Mouse (Mus musculus) mature B cell (primary cell): ENCODE results near the gene Ubl5.
"Not testable (repeated sequence)": the region's sequence is repeated elsewhere in the genome, so short reads cannot be mapped to it uniquely, and the experiment has no call there.

Experiments
- in situ Hi-C: fragments of 300-500 bp; cut with MboI; formaldehyde crosslinking; loops from 2 replicates; pipeline ENCODE4 v1.14.3; 2019

Ubl5 gene

DNA sequence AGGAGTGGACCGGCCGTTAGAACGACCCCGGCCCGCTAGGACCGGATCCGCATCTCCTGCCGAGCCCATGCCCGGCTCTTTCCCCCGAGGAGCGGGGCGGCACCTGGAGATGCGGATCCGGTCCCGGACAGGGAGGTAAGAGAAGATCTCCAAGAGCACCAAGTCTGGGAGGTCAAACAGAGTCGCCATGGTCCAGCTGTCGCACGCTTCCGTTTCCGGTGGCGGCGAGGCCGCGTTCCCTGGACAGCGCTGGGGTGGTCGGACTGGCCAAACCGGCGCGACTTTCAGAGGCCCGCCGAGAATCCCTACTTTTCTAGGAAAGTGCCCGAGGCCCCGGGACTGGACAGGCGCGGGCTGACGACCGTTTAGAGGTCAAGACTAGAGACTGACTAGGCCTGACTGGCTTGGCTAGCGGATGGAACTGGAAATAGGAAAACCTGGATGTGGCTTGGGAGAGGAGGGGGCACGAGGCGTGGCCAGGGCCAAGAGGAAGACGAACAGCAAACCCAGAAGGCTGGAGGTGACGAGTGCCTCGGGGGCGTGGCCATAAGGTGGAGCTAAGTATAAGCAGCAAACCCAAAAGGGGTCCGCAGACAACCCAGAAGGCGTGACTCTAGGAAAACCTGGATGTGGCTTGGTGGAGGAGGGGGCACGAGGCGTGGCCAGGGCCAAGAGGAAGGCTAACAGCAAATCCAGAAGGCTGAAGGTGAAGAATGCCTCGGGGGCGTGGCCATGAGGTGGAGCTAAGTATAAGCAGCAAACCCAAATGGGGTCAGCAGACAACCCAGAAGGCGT, at the start of gene Ubl5:
Ubl5 (plus strand) TSS at position 778 of the 795 bp plus-strand sequence.
- in situ Hi-C loops, result loop anchor here (10.0 kb wide), 1 partner anchor 177 kb away; the partner anchor contains the start of gene Zfp26

DNA sequence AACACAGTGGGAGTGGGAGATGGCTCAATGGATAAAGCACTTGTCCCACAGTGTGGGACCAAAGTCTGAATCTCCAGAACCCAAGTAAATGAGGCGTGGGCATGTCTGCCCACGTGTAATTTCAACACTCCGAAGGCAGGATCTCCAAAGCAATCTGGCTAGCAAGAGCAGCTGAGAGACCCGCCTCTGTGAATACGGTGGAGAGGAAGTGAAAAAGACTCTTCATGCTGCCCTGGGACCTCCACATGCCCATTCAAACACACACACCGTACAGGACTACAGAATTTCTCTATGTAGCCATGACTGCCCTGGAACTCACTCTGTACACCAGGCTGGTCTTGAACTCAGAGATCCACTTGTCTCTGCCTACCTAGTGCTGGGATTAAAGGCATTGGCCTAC, 41.4 kb upstream of the Ubl5 start:
- in situ Hi-C loops, result no loop called here

DNA sequence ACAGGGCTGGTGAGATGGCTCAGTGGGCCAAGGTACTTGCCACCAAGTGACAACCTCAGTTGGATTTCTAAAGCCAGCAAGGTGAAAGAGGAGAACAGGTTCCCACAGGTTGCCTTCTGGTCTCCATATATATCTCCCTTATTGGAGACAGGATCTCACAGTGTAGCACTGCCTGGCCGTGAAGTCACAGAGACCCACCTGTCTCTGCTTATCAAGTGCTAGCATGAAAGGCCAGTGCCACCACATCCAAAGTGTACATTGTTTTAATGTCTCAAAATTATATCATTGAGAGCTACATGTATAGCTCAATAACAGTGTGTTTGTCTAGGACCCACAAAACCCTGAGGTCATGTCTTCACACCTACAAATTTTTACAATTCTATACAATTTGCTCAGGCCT, 36.4 kb upstream of the Ubl5 start:
- in situ Hi-C loops, result no loop called here

DNA sequence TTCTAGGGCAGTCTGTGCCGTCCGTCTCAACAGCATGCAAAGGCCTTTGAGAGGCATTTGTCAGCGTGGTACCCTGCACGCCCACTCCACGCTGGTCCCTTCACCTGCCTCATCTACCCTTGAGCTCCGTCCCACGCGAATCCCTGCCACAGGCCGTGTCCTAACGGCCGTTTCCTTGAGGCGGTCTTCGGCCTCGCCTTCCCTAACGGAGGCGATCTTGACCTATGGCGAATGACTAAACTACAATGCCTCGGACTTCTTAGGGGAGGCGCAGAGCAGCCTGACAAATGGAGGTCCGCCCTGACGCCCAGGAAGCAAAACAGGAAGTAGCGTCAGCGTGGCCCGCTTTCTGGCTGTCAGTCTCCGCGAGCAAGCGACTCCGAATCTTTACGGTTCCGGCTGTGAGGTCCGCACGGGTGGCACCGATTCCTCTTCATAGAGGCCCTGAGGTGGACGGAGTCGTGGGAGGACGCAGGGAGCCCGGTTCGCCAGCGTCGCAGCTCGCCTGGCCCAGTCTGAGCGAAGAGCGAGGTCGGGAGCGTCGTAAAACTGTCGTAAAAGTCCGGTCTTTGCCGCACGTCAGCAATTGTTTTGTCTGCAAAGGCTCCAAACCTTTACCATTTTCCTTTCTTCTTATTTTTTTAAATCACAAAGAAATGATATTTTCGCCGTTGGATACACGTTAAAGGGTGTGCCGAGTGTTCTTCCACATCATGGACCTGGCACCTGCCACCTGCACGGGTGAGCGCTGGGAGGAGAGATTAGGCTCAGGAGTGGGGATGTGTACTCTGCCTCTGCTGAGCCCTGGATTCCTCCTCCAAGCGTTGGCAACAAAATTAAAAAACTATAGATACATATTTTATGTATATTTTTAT, 35.3 kb upstream of the Ubl5 start:
- in situ Hi-C loops, result no loop called here

DNA sequence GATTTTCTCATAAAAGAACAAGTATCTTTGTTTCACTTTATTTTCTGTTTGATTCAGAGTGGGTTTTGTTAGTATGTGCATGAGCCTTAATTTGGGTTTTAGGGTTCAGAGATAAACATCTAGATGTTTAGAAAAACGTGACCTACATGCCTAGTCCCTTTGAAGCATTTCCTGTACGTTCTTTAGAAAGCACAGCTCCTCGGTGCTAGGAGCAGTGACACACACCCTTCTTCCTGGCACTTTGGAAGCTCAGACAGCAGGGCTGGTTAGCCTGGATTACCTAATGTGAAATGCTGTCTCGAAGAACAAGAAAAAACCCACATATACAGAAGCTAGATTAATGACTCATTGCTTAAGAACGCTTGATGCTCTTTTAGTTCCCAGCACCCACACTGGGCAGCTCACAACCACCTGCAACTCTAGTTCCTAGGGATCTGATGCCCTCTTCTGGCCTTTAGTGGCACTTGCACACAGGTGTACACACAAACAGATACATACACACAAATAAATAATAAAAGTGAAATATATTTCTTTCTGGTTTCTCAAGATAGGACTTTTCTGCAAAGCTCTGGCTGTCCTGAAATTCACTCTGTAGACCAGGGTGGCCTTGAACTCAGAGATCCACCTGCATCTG, 32.7 kb upstream of the Ubl5 start:
- in situ Hi-C loops, result no loop called here

DNA sequence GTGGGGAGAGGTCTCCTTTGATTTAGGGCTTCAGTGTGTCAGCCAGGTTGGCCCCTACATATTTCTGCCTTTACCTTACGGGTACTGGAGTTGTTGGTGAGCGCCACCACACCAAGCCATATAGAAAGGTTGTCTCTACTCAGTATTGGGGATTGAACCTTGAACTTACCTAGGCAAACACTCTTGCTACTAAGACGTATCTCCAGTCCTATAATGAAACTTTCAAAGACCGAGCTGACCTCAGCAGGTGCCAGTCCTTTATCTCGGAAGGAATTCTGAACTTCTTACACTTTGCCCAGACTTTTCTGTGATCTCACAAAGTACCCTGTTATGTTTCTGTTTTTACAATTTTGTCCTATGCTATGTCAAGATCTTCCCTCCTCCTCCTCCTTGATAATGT, 30.7 kb upstream of the Ubl5 start:
- in situ Hi-C loops, result no loop called here

DNA sequence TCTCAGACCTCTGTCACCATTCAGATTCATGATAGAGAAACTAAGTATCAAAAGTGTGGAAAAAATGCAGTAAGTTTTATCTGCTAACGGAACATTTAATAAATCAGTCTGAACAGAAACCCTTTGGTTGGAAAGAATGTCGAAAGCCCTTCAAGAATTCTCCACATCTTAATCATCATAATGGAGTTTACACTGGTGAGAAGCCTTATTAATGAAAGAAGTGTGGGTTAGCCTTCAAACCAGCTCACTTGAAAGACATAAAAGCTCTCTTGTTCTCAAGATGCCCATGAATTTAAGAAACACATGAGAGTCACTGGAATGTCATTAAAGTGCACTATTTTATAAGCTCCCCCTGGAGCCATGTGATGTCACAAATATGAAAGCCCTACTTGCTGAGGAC, 26.0 kb upstream of the Ubl5 start:
- in situ Hi-C loops, result no loop called here

DNA sequence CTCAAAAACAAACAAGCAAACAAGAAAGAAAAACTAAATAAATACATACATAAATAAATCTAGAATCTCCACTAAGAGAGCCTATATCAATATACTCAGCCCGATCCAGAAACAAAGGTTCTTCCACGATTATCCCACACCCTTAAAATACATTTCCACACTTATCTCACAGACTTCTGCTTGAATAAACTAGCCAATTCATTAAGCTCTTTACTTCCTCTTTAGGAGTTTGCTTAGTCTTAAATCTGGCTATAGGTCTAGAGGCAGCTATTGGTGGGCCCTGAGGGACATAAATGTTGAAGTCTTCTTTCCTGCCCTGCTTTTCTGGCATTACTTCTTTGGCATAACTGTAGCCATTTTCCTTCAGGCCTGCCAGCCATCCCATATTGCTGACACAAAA, 11.3 kb upstream of the Ubl5 start:
- in situ Hi-C loops, result no loop called here

DNA sequence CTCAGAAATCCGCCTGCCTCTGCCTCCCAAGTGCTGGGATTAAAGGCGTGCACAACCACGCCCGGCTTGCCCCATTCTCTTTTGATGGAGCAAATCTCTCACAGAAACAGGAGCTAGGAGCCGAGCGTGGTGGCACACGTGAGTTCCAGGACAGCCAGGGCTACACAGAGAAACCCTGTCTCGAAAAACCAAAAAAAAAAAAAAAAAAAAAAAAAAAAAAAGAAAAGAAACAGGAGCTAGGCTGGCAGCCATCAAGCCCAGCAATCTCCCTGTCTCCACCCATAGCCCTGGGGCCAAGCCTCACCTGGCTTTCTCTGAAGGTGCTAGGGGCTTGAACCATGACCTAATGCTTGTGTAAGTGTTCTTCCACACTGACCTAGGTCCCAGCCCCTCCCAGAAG, 7.0 kb upstream of the Ubl5 start:
- in situ Hi-C loops, result not testable (repeated sequence)

DNA sequence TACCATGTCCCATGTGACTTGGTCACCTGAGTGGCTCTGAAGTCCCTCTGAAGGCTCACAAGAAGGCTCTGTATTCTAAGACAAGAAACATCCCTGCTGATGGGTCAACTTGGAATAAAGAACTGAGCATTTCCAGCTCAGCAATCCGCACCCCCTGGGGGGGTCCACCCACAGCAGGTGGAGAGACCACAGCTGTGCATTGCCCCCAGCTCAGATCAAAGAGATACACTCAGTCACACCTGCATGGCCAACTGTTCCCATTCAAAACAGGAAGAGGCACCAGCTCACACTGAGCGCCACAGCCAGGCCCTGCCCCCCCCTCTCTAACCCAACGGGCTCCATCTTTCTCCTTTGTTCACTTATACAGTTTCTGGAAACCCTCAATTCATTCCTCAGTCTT, 6.4 kb upstream of the Ubl5 start:
- in situ Hi-C loops, result no loop called here

DNA sequence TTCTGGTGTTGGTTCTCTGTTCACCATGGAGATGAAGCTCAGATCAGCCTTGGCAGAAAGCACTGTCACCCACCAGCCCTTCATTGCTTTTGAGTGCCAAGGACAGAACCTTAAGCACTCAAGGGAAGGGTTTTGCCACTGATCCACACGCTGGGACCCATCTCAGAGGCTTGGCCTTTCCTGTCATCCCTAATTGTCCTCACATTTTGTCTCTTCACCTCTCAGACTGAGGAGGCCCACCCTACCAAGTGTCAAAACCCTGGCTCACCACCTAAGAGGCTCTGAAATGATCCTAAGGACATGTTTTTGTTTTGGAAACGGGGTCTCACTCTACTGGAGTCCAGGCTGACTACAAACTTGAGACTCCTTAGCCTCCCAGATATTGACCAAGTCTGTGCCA, 5.9 kb upstream of the Ubl5 start:
- in situ Hi-C loops, result no loop called here

DNA sequence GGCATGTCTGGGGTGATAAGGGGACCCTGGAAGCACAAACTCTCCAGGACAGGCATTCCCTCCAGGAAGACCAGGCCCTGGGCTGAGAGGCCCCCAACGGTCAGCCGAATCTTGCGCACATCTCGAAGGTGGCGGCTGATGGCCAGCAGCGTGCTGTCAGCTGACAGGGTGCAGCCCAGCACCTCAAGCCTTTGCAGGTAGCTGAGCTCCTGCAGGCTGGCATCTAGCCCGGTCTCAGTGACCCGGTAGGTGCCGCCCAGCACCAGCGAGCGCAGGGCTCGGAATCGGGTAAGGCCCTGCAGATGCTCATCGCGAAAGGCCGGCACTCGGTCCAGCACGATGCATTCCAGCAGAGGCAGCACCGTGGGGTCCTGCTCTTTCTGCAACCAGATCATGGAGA, 4.1 kb upstream of the Ubl5 start:
- in situ Hi-C loops, result no loop called here

DNA sequence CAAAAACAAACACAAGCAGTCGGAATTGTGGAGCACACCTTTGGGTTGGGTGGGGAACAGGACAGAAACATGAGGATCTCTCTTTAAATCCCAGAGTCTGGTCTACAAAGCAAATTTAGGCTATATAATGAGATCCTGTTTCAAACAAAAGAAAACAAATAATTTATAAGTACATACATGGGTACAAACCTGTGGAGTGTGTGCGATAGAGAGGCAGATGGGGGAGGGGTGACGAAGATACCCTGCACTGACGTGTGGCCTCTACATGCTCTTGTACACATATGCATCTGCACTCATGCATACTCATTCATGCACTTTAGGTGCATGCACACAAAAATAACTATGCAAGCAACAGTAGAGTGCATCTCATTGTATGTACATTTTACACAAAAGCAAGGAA, 3.2 kb upstream of the Ubl5 start:
- in situ Hi-C loops, result no loop called here

DNA sequence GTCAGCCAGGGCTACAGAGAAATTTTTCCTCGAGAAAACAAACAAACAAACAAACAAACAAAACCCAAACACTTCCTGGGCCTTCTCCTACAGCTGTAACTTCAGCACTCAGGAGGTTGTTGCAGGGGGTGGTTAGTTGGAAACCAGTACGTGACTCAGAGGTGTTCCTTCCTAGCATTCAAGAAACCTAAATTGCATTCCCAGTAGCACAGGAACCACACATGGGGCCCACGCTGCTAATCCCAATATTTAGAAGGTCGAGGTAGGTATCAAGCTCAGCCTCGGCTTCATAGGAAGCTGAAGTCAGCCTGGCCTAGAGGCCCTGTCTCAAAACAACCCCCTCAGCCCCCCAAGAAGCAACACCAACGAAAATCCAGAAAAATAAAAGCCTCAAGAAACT, 1.2 kb upstream of the Ubl5 start:
- in situ Hi-C loops, result loop anchor here (10.0 kb wide), 1 partner anchor 177 kb away; the partner anchor contains the start of gene Zfp26

DNA sequence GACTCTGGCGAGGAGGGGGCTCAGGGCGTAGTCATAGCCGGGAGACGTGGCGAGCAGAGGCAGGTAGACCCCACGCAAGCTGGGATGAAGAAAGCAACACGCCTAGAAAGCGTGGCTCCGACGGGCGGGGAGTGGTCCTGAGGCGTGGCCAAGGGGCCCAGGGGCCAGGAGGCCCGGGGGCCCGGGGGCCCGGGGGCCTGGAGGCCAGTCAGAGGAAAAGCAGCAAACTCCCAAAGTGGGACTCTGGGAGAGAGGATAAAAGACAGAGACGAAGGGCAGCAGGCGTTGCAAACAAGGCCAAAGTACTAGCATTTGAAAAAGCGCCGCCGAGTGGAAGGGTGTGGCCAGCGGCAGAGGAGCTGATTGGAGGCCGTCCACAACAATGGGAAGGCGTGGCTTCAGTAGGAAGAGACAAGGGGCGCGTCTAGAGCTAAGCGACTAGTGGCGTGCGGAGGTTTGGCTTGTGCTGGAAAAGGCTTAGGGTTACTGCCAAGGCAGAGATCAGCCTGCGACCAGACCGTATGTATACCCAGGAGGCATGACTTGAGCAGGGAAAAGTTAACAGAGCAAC, 303 bp downstream of the Ubl5 start:
- in situ Hi-C loops, result loop anchor here (10.0 kb wide), 1 partner anchor 178 kb away; the partner anchor contains the start of gene Zfp26

DNA sequence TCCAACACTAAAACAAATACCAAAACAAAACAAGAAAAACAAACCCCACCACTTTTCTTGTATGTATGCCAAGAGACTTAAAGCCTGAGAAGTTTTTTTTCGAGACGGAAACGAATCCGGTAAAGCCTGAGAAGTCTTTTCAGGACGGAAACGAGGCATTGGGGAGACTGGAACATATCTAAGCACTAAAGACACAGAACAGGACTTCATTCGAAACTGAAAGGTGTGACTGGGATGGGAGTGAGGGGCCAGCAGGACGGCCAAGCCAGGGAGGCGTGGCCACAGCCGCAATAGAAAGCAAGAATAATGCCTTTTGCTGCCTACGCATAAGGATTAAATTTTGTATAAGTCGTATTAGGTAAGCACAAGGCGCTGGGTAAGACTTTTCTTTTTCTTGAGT, 1.1 kb downstream of the Ubl5 start:
- in situ Hi-C loops, result loop anchor here (10.0 kb wide), 1 partner anchor 179 kb away; the partner anchor contains the start of gene Zfp26

DNA sequence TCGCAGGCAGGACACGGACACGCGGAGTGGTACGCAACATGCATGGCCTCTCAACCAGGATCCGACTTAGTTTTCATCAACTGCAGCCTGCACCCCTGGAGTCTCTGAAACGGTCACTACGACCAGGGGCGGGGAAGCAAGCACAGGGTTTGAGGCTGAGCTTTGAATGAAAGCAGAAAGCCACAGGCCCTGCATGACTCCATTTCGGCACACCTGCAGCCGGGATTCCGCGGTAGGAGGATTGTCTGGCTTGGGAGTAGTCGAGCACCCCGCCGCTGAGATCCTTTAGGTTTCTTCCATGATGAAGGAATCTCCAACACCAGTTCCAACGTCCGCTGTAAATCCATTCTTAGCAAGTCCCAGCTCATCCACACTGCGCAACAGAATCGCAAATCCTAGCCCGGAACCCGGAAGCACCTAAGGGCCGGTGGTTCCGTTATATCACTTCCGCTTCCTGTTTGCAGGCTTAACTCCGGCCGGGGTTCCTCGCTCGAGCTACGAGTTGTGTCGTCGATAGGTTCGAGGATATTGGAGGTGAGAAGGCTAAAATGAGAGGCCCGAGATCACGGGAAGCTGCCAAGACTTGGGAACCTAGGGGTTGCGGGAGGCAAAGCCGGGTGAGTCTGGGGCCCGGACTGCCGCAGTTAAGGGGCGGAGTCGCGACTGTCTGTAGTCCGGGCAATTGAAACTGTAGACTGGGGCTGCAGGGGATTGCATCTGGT, 1.8 kb downstream of the Ubl5 start, which contains the start of gene Fbxl12:
Fbxl12 (minus strand) TSS at position 408 of the 722 bp plus-strand sequence.
- in situ Hi-C loops, result loop anchor here (10.0 kb wide), 1 partner anchor 180 kb away; the partner anchor contains the start of gene Zfp26

DNA sequence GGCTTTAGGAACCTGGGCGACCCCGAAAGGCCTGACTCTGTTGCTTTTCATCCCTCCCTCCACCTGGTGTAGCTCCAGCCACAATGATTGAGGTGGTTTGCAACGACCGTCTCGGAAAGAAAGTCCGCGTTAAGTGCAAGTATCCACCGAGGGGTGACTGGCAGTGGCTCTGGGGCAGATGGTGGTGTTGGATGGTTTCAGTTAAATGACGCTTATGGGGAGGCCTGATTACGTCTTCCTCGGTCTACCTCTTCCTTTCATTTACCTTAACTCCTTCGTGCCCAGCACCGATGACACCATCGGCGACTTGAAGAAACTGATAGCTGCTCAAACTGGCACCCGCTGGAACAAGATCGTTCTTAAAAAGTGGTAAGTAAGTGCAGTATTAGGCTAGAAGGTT, 2.4 kb downstream of the Ubl5 start:
- in situ Hi-C loops, result loop anchor here (10.0 kb wide), 1 partner anchor 180 kb away; the partner anchor contains the start of gene Zfp26

DNA sequence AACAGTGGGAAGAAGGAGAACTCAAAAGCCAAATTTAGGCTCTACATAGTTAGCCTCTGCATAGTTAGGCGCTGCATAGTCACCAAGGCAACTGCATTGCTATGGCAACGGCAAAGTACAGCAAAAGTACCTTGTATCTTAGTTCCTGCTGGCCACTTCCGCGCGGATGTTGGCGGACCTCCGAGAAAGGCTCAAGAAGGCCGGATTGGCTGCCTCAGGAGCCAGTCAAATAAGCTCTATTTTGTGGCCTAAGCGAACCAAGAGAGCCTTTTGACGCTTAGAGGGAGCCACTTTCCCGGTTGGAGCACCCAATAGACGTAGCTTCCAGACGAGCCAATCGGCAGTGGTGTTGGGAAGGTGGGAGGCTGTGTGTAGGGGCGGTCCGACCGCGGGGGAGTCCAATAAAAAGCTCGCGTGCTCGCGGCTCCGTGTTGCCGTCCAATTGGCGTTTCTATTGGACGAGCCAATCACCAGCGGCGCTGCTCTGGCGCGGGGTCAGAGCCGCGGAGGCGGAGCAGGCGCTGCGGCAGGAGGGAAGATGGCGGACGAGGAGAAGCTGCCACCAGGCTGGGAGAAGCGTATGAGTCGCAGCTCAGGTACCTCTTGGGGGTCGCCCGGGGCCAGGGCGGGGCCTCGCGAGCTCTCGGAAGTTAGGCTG, 9.1 kb downstream of the Ubl5 start, which contains the start of gene Pin1:
Pin1 (plus strand) TSS at position 494 of the 658 bp plus-strand sequence.
- in situ Hi-C loops, result no loop called here

DNA sequence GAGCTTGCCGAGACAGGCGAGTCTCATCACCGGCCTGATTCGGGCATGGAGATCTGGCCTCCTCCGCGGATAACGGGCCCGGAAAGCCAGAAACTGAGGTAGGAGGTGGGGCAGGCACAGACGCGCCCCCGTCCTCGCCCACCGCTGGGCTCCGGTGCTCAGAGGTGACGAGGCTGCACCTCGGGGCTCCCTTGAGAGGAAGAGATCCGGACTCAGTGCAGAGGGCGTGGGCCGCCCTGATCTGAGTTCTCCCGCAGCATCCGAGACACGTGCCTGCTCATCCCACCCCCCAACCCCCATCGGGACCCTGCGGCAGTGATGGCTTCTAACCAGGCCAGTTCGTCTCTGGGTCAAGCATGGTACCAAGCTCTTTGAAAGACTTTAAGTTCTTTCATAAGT, 9.6 kb downstream of the Ubl5 start:
- in situ Hi-C loops, result no loop called here
